Mouse (Mus musculus): ENCODE results near the gene Cmtm7. TPM values are rescaled to one million over a fixed set of nuclear protein-coding genes. Genes with fewer than 3 reads are reported as not detected.

Cmtm7 gene
- polyA plus RNA-seq, 2 experiments: 36.7 to 49.5 TPM

- no peak overlapping the region for H3K4me2 ChIP-seq (ENCODE audit: low read depth)
- 78% methylated on average over 11 of the region's 11 CpGs for WGBS (ENCODE audit: insufficient replicate concordance)
- no peak for TF ChIP-seq EP300 (IDR thresholded peaks at IDR 0.05; ENCODE audit: low read depth)
- TF ChIP-seq CTCF (IDR thresholded peaks at IDR 0.05; ENCODE audit: low read depth): no peak
- H3K9me3 ChIP-seq (ENCODE audit: control insufficient read depth, low read length): no peaks in the 10 kb centered on the region
- H3K9ac ChIP-seq (replicated peaks): no peak overlapping the region
- no peaks in the 10 kb centered on the region for H3K36me3 ChIP-seq (replicated peaks; ENCODE audit: control insufficient read depth, insufficient read depth, low read depth)
- no peak overlapping the region for H3K27ac ChIP-seq
- DNase-seq (ENCODE audit: low read depth in 3 of 3, low spot score in 3 of 3) (no peak), ATAC-seq (ENCODE audit: insufficient read depth) (no peak)
- H3K4me3 ChIP-seq (ENCODE audit: insufficient read depth in 1 of 2, low read depth in 2 of 2, low read length in 2 of 2): no peak overlapping the region
- H3K4me1 ChIP-seq (replicated peaks; ENCODE audit: control insufficient read depth in 2 of 2, insufficient read depth in 2 of 2, low read length in 1 of 2): no peaks in the 10 kb centered on the region
- H3K27me3 ChIP-seq (ENCODE audit: control insufficient read depth, insufficient read depth, low read length): no peaks in the 10 kb centered on the region
These were observed 19.8 kb downstream of the Cmtm7 start for GRCm38 (mm10) chr9:114761848-114762247.

GRCm38 (mm10) chr9:114760353-114760752 lies 21.3 kb downstream of the Cmtm7 start:
- H3K27me3 ChIP-seq (ENCODE audit: control insufficient read depth, insufficient read depth, low read length): no peaks in the 10 kb centered on the region
- H3K4me2 ChIP-seq (ENCODE audit: low read depth): no peak overlapping the region
- no peaks in the 10 kb centered on the region for H3K9me3 ChIP-seq (ENCODE audit: control insufficient read depth, low read length)
- DNase-seq (ENCODE audit: low read depth in 3 of 3, low spot score in 3 of 3) (no peak), ATAC-seq (ENCODE audit: insufficient read depth) (no peak)
- H3K27ac ChIP-seq: no peak overlapping the region
- H3K4me3 ChIP-seq (ENCODE audit: insufficient read depth in 1 of 2, low read depth in 2 of 2, low read length in 2 of 2): no peak overlapping the region
- H3K4me1 ChIP-seq (replicated peaks; ENCODE audit: control insufficient read depth in 2 of 2, insufficient read depth in 2 of 2, low read length in 1 of 2): no peaks in the 10 kb centered on the region
- WGBS (ENCODE audit: insufficient replicate concordance): 70% methylated on average over 5 of the region's 5 CpGs
- H3K9ac ChIP-seq (replicated peaks): no peak overlapping the region
- TF ChIP-seq EP300 (IDR thresholded peaks at IDR 0.05; ENCODE audit: low read depth) (no peak), CTCF (IDR thresholded peaks at IDR 0.05; ENCODE audit: low read depth) (no peak)
- no peaks in the 10 kb centered on the region for H3K36me3 ChIP-seq (replicated peaks; ENCODE audit: control insufficient read depth, insufficient read depth, low read depth)

GRCm38 (mm10) chr9:114759886-114760285 lies 21.8 kb downstream of the Cmtm7 start:
- ATAC-seq (ENCODE audit: insufficient read depth) (no peak), DNase-seq (ENCODE audit: low read depth in 3 of 3, low spot score in 3 of 3) (no peak)
- TF ChIP-seq CTCF (IDR thresholded peaks at IDR 0.05; ENCODE audit: low read depth): no peak
- no peak for TF ChIP-seq EP300 (IDR thresholded peaks at IDR 0.05; ENCODE audit: low read depth)
- no peaks in the 10 kb centered on the region for H3K27me3 ChIP-seq (ENCODE audit: control insufficient read depth, insufficient read depth, low read length)
- no peaks in the 10 kb centered on the region for H3K4me1 ChIP-seq (replicated peaks; ENCODE audit: control insufficient read depth in 2 of 2, insufficient read depth in 2 of 2, low read length in 1 of 2)
- H3K36me3 ChIP-seq (replicated peaks; ENCODE audit: control insufficient read depth, insufficient read depth, low read depth): no peaks in the 10 kb centered on the region
- 63% methylated on average over 4 of the region's 4 CpGs for WGBS (ENCODE audit: insufficient replicate concordance)
- H3K4me2 ChIP-seq (ENCODE audit: low read depth): no peak overlapping the region
- no peak overlapping the region for H3K9ac ChIP-seq (replicated peaks)
- H3K9me3 ChIP-seq (ENCODE audit: control insufficient read depth, low read length): no peaks in the 10 kb centered on the region
- H3K27ac ChIP-seq: no peak overlapping the region
- no peak overlapping the region for H3K4me3 ChIP-seq (ENCODE audit: insufficient read depth in 1 of 2, low read depth in 2 of 2, low read length in 2 of 2)

GRCm38 (mm10) chr9:114758801-114759200 lies 22.9 kb downstream of the Cmtm7 start:
- ATAC-seq (ENCODE audit: insufficient read depth): no peak
- 64% methylated on average over 5 of the region's 5 CpGs for WGBS (ENCODE audit: insufficient replicate concordance)
- Histone ChIP-seq H3K4me3 (ENCODE audit: insufficient read depth in 1 of 2, low read depth in 2 of 2, low read length in 2 of 2) (no peak overlapping the region), H3K36me3 (replicated peaks; ENCODE audit: control insufficient read depth, insufficient read depth, low read depth) (no peaks in the 10 kb centered on the region), H3K4me1 (replicated peaks; ENCODE audit: control insufficient read depth in 2 of 2, insufficient read depth in 2 of 2, low read length in 1 of 2) (no peaks in the 10 kb centered on the region), H3K27me3 (ENCODE audit: control insufficient read depth, insufficient read depth, low read length) (no peaks in the 10 kb centered on the region), H3K27ac (no peak overlapping the region), H3K4me2 (ENCODE audit: low read depth) (no peak overlapping the region), H3K9me3 (ENCODE audit: control insufficient read depth, low read length) (no peaks in the 10 kb centered on the region), H3K9ac (replicated peaks) (no peak overlapping the region)
- TF ChIP-seq EP300 (IDR thresholded peaks at IDR 0.05; ENCODE audit: low read depth) (no peak), CTCF (IDR thresholded peaks at IDR 0.05; ENCODE audit: low read depth) (no peak)
- DNase-seq (ENCODE audit: low read depth in 3 of 3, low spot score in 3 of 3): no peak

GRCm38 (mm10) chr9:114758272-114758671 lies 23.4 kb downstream of the Cmtm7 start:
- Histone ChIP-seq H3K9me3 (ENCODE audit: control insufficient read depth, low read length) (no peaks in the 10 kb centered on the region), H3K27me3 (ENCODE audit: control insufficient read depth, insufficient read depth, low read length) (no peaks in the 10 kb centered on the region), H3K4me2 (ENCODE audit: low read depth) (no peak overlapping the region), H3K4me1 (replicated peaks; ENCODE audit: control insufficient read depth in 2 of 2, insufficient read depth in 2 of 2, low read length in 1 of 2) (0 out of 4 replicates have a peak, but pooled peaks cover 0 to 2% of the 10 kb centered on the region in 2 experiments), H3K4me3 (ENCODE audit: insufficient read depth in 1 of 2, low read depth in 2 of 2, low read length in 2 of 2) (no peak overlapping the region), H3K36me3 (replicated peaks; ENCODE audit: control insufficient read depth, insufficient read depth, low read depth) (no peaks in the 10 kb centered on the region), H3K27ac (no peak overlapping the region), H3K9ac (replicated peaks) (no peak overlapping the region)
- ATAC-seq (ENCODE audit: insufficient read depth): no peak
- no peak for TF ChIP-seq EP300 (IDR thresholded peaks at IDR 0.05; ENCODE audit: low read depth)
- WGBS (ENCODE audit: insufficient replicate concordance): 63% methylated on average over 7 of the region's 7 CpGs
- no peak for DNase-seq (ENCODE audit: low read depth in 3 of 3, low spot score in 3 of 3)

Data from liver, embryonic 14.5 days (tissue).